Mouse (Mus musculus): ENCODE data around the gene Gm45717.

DNA sequence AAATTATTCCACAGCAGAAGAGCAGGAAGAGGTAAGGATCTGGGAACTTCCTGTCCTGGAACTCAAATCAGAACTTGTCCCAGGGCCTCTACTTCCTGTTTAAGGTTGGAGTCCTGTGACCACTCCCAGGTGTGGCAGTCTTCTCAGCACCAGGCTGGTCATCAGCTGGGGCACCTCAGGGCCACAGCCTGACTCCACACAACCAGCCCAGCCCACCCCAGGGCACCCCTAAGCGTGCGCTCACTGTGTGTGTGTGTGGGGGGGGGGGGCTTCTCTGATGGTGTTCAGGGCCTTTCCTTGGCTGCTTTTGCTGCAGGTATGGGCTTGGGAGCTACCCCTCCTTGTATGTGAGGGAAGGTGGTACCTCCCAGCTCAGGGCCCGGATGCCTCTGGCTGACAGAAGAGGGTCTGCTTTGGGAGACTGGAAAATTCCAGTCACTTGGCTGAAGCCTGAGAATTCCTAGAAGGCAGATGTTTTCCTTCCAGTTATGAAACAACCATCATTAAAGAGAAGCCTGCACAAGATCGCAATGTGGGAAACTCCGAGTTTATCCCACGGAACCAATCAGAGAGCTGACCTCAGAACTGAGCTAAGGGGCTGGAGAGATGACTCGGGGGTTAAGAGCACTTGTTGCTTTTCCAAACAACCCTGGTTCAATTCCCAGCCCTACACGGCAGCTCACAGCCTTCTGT, 15.9 kb upstream of the Gm45717 start:
- TF ChIP-seq POLR2A (IDR thresholded peaks at IDR 0.05; ENCODE audit: insufficient read depth, low read depth, low read length) (no peak), CTCF (IDR thresholded peaks at IDR 0.05) (no peak)
